In the genomic region with DNA sequence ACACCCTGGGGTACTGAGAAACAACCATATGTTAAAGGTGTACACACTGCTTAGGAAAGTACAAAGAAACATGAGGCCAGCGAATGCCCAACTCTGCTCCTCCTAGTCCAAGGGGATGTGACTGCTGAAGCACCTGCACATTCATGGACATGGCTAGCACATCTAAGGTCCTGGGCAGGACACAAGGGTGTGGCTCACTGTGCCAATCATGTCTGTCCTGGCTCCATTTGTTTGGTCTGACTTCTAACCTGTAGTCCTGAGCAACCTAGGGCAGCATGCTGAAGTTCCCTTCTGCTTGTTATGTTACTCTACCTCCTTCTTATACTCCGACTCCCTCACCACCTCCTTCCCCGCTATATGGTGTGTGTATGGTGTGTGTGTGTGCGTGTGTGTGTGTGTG, we compare ENCODE assay signal across 24 mouse cellular contexts. TPM values are rescaled to one million over a fixed set of nuclear protein-coding genes. Genes with fewer than 3 reads are reported as not detected.
A peak's percentile ranks its signal among the peaks of the same experiment; 100 is the strongest.
DNase-seq lines count a peak whose midpoint lies in the region; ATAC-seq and TF ChIP-seq lines count a peak whose summit lies in the region.
"Had no signal": no experiment of that assay in that cellular context is flagged by ENCODE, and none has a peak within 500 bp of the region (broad histone marks: within the 10 kb centered on the region; RNA-seq: fewer than 3 reads in every experiment).

No protein-coding gene starts in this region.

- 77% methylated on average over 4 of the region's 4 CpGs for WGBS in liver, embryonic 14.5 days (ENCODE audit: insufficient replicate concordance)
- 89% methylated on average over 4 of the region's 4 CpGs for WGBS in liver, embryonic 11.5 days
- 81% methylated on average over 4 of the region's 4 CpGs for WGBS in liver, postnatal 0 days (ENCODE audit: insufficient replicate concordance)

- TF ChIP-seq CTCF in liver, embryonic 14.5 days (IDR thresholded peaks at IDR 0.05; ENCODE audit: low read depth): no peak
- no peak for TF ChIP-seq CTCF in liver, postnatal 0 days (IDR thresholded peaks at IDR 0.05; ENCODE audit: low read depth)

- no peaks in the 10 kb centered on the region for H3K9me3 ChIP-seq in liver, embryonic 14.5 days (ENCODE audit: control insufficient read depth, low read length)
- no peaks in the 10 kb centered on the region for H3K9me3 ChIP-seq in liver, embryonic 11.5 days (ENCODE audit: control insufficient read depth, low read length)
- no peaks in the 10 kb centered on the region for H3K9me3 ChIP-seq in liver, postnatal 0 days (ENCODE audit: low read length)
- H3K9me3 ChIP-seq: embryonic facial prominence, embryonic 10.5 days; embryonic facial prominence, embryonic 12.5 days had no signal

- H3K4me2 ChIP-seq in liver, embryonic 14.5 days (ENCODE audit: low read depth): no peak overlapping the region
- H3K4me2 ChIP-seq in liver, embryonic 11.5 days: no peak overlapping the region
- no peak overlapping the region for H3K4me2 ChIP-seq in liver, postnatal 0 days (ENCODE audit: low read depth, low read length)
- H3K4me2 ChIP-seq: embryonic facial prominence, embryonic 12.5 days had no signal

- no peaks in the 10 kb centered on the region for H3K36me3 ChIP-seq in liver, embryonic 14.5 days (replicated peaks; ENCODE audit: control insufficient read depth, insufficient read depth, low read depth)
- no peaks in the 10 kb centered on the region for H3K36me3 ChIP-seq in liver, embryonic 11.5 days (ENCODE audit: control insufficient read depth, insufficient read depth, low read length)
- H3K36me3 ChIP-seq in liver, postnatal 0 days (replicated peaks; ENCODE audit: insufficient read depth, low read length): no peaks in the 10 kb centered on the region
- H3K36me3 ChIP-seq: embryonic facial prominence, embryonic 10.5 days; embryonic facial prominence, embryonic 12.5 days had no signal

- H3K27ac ChIP-seq in liver, embryonic 14.5 days: no peak overlapping the region
- no peak overlapping the region for H3K27ac ChIP-seq in liver, embryonic 11.5 days (ENCODE audit: low read depth, low read length)
- no peak overlapping the region for H3K27ac ChIP-seq in liver, postnatal 0 days (ENCODE audit: low read depth)
- H3K27ac ChIP-seq: embryonic facial prominence, embryonic 10.5 days; embryonic facial prominence, embryonic 12.5 days had no signal

- H3K9ac ChIP-seq in liver, embryonic 14.5 days (replicated peaks): no peak overlapping the region
- no peak overlapping the region for H3K9ac ChIP-seq in liver, embryonic 11.5 days (ENCODE audit: low read depth, low read length)
- H3K9ac ChIP-seq in liver, postnatal 0 days (replicated peaks): no peak overlapping the region
- H3K9ac ChIP-seq: embryonic facial prominence, embryonic 12.5 days had no signal

- ATAC-seq in liver, embryonic 14.5 days (ENCODE audit: insufficient read depth): peak; percentile 60
- no peak; the same call in 1 of the 2 replicates for ATAC-seq in liver, embryonic 11.5 days (replicated peaks; ENCODE audit: low FRiP score)
- ATAC-seq in erythroblast, adult 5-6 weeks (replicated peaks; ENCODE audit: low FRiP score, poor library complexity, severe bottlenecking): peak; percentile 74
- peak; percentile 88 for ATAC-seq in erythroid progenitor cell, adult 5-6 weeks (replicated peaks; ENCODE audit: low FRiP score, poor library complexity, severe bottlenecking)
- ATAC-seq in liver, postnatal 0 days: peak; percentile 70
- ATAC-seq in activated CD4-positive, CD25-positive, alpha-beta regulatory T cell, adult 4 months: no peak
- ATAC-seq: forebrain, embryonic 14.5 days; forebrain, embryonic 16.5 days had no signal

- peaks cover 3 to 9% of the 10 kb centered on the region in 2 experiments for H3K4me1 ChIP-seq in liver, embryonic 14.5 days (replicated peaks; ENCODE audit: control insufficient read depth in 2 of 2, insufficient read depth in 2 of 2, low read length in 1 of 2)
- H3K4me1 ChIP-seq in liver, embryonic 11.5 days (replicated peaks; ENCODE audit: control insufficient read depth, insufficient read depth, low read length): no peaks in the 10 kb centered on the region
- H3K4me1 ChIP-seq in liver, postnatal 0 days (ENCODE audit: insufficient read depth): peaks cover 3% of the 10 kb centered on the region; the same call in 1 of the 2 replicates
- H3K4me1 ChIP-seq: embryonic facial prominence, embryonic 10.5 days; embryonic facial prominence, embryonic 12.5 days had no signal

- no peak for DNase-seq in liver, embryonic 14.5 days (ENCODE audit: low read depth in 3 of 3, low spot score in 3 of 3)
- no peak for DNase-seq in liver, embryonic 11.5 days (ENCODE audit: low spot score)
- no peak for DNase-seq in liver, postnatal 0 days
- no peak for DNase-seq in thymus, postnatal 10 days (ENCODE audit: low spot score in 2 of 2)
- DNase-seq: adrenal gland, adult 8-10 months; adrenal gland, postnatal 14 days; adrenal gland, postnatal 36 days; cerebellum, adult 11-12 months; cerebellum, adult 2 months; cerebellum, adult 9-10 months; cerebellum, postnatal 10 days; cerebellum, postnatal 25 days had no signal

- no peak overlapping the region for H3K4me3 ChIP-seq in liver, embryonic 14.5 days (ENCODE audit: insufficient read depth in 1 of 2, low read depth in 2 of 2, low read length in 2 of 2)
- no peak overlapping the region for H3K4me3 ChIP-seq in liver, embryonic 11.5 days (ENCODE audit: low read depth, low read length)
- no peak overlapping the region for H3K4me3 ChIP-seq in liver, postnatal 0 days (ENCODE audit: low read depth, low read length)
- H3K4me3 ChIP-seq: embryonic facial prominence, embryonic 10.5 days; embryonic facial prominence, embryonic 12.5 days; erythroblast, embryonic 14.5 days had no signal

- H3K27me3 ChIP-seq in liver, embryonic 14.5 days (ENCODE audit: control insufficient read depth, insufficient read depth, low read length): peaks cover 4% of the 10 kb centered on the region; the same call in 1 of the 2 replicates
- no peaks in the 10 kb centered on the region for H3K27me3 ChIP-seq in liver, embryonic 11.5 days (replicated peaks; ENCODE audit: control insufficient read depth, insufficient read depth, low read length)
- H3K27me3 ChIP-seq in liver, postnatal 0 days (ENCODE audit: insufficient read depth, low read length): no peaks in the 10 kb centered on the region
- H3K27me3 ChIP-seq: embryonic facial prominence, embryonic 12.5 days had no signal

- no peak for TF ChIP-seq EP300 in liver, embryonic 14.5 days (IDR thresholded peaks at IDR 0.05; ENCODE audit: low read depth)
- no peak for TF ChIP-seq EP300 in liver, postnatal 0 days (IDR thresholded peaks at IDR 0.05; ENCODE audit: low read depth)

RNA-seq across cellular contexts. Expression of a gene that starts 15.9 kb away (rescaled TPM):
- polyA plus RNA-seq in liver, embryonic 14.5 days (2012; rRNA removed): 0.11 and 0.34 TPM in 2 replicates
- polyA plus RNA-seq in liver, embryonic 14.5 days (2014; fragmentation: Nextera tagmentation; extraction: Ambion mirVana): not detected in 2 replicates
- 0.62 and 1.3 TPM in 2 replicates for polyA plus RNA-seq in liver, embryonic 11.5 days (2014; fragmentation: Nextera tagmentation; extraction: Ambion mirVana)
- total RNA-seq in erythroblast, adult 5-6 weeks (2015; ENCODE audit: low replicate concordance): not detected in 2 replicates
- total RNA-seq in erythroblast, adult 5-6 weeks (2017; ENCODE audit: low replicate concordance): 0.77 TPM in 1 of 2 replicates, not detected in the other
- not detected in 2 replicates for total RNA-seq in erythroid progenitor cell, adult 5-6 weeks (2015; ENCODE audit: low replicate concordance)
- not detected in 2 replicates for total RNA-seq in erythroid progenitor cell, adult 5-6 weeks (2017; ENCODE audit: low replicate concordance)
- polyA plus RNA-seq in liver, postnatal 0 days (2015; fragmentation: Nextera tagmentation; extraction: Ambion mirVana): 0.31 TPM in 1 of 2 replicates, not detected in the other
- polyA plus RNA-seq in activated CD4-positive, CD25-positive, alpha-beta regulatory T cell, adult 4 months (2017; shearing (Covaris generic)): under 1 TPM in 1 of 2 experiments, not detected in 1; 0.69 TPM
- total RNA-seq: adrenal gland, postnatal 14 days; MEL had no signal
- polyA plus RNA-seq: embryonic facial prominence, embryonic 10.5 days; embryonic facial prominence, embryonic 12.5 days; erythroblast, embryonic 14.5 days; forebrain, embryonic 11.5 days had no signal

RNA-seq across cellular contexts. Expression of a gene that starts 22.6 kb away (rescaled TPM):
- polyA plus RNA-seq in liver, embryonic 14.5 days (2012; rRNA removed): 0.11 and 0.12 TPM in 2 replicates
- polyA plus RNA-seq in liver, embryonic 14.5 days (2014; fragmentation: Nextera tagmentation; extraction: Ambion mirVana): 0.33 and 0.34 TPM in 2 replicates
- polyA plus RNA-seq in liver, embryonic 11.5 days (2014; fragmentation: Nextera tagmentation; extraction: Ambion mirVana): 0.53 and 0.78 TPM in 2 replicates
- 0.63 TPM in 1 of 2 replicates, not detected in the other for total RNA-seq in erythroblast, adult 5-6 weeks (2015; ENCODE audit: low replicate concordance)
- 0.77 and 2.4 TPM in 2 replicates for total RNA-seq in erythroblast, adult 5-6 weeks (2017; ENCODE audit: low replicate concordance)
- total RNA-seq in erythroid progenitor cell, adult 5-6 weeks (2015; ENCODE audit: low replicate concordance): 7.5 TPM in 1 of 2 replicates, not detected in the other
- total RNA-seq in erythroid progenitor cell, adult 5-6 weeks (2017; ENCODE audit: low replicate concordance): 0.13 and 0.38 TPM in 2 replicates
- polyA plus RNA-seq in liver, postnatal 0 days (2015; fragmentation: Nextera tagmentation; extraction: Ambion mirVana): 0.47 and 0.79 TPM in 2 replicates
- polyA plus RNA-seq in activated CD4-positive, CD25-positive, alpha-beta regulatory T cell, adult 4 months (2017; shearing (Covaris generic)): not detected
- total RNA-seq: MEL had no signal

RNA-seq across cellular contexts. Expression of a gene that starts 43.8 kb away (rescaled TPM):
- 38.5 and 39.8 TPM in 2 replicates for polyA plus RNA-seq in liver, embryonic 14.5 days (2012; rRNA removed)
- 44.3 and 48.9 TPM in 2 replicates for polyA plus RNA-seq in liver, embryonic 14.5 days (2014; fragmentation: Nextera tagmentation; extraction: Ambion mirVana)
- polyA plus RNA-seq in liver, embryonic 11.5 days (2014; fragmentation: Nextera tagmentation; extraction: Ambion mirVana): 82.2 and 82.9 TPM in 2 replicates
- total RNA-seq in erythroblast, adult 5-6 weeks (2015; ENCODE audit: low replicate concordance): 4.4 and 10.7 TPM in 2 replicates
- total RNA-seq in erythroblast, adult 5-6 weeks (2017; ENCODE audit: low replicate concordance): 27.3 and 54.5 TPM in 2 replicates
- 27.8 and 34.8 TPM in 2 replicates for total RNA-seq in erythroid progenitor cell, adult 5-6 weeks (2015; ENCODE audit: low replicate concordance)
- total RNA-seq in erythroid progenitor cell, adult 5-6 weeks (2017; ENCODE audit: low replicate concordance): 42.1 and 47.1 TPM in 2 replicates
- 65.6 and 66.1 TPM in 2 replicates for polyA plus RNA-seq in liver, postnatal 0 days (2015; fragmentation: Nextera tagmentation; extraction: Ambion mirVana)
- polyA plus RNA-seq in activated CD4-positive, CD25-positive, alpha-beta regulatory T cell, adult 4 months (2017; shearing (Covaris generic)): 10 to 100 TPM; 34.1 to 40.2 TPM

RNA-seq across cellular contexts. Expression of a gene that starts 43.8 kb away (rescaled TPM):
- polyA plus RNA-seq in liver, embryonic 14.5 days (2012; rRNA removed): 20.4 and 23.7 TPM in 2 replicates
- polyA plus RNA-seq in liver, embryonic 14.5 days (2014; fragmentation: Nextera tagmentation; extraction: Ambion mirVana): 38.4 and 46.3 TPM in 2 replicates
- polyA plus RNA-seq in liver, embryonic 11.5 days (2014; fragmentation: Nextera tagmentation; extraction: Ambion mirVana): 94.8 and 99.5 TPM in 2 replicates
- total RNA-seq in erythroblast, adult 5-6 weeks (2015; ENCODE audit: low replicate concordance): 16.7 and 30.3 TPM in 2 replicates
- total RNA-seq in erythroblast, adult 5-6 weeks (2017; ENCODE audit: low replicate concordance): 27.0 and 27.2 TPM in 2 replicates
- total RNA-seq in erythroid progenitor cell, adult 5-6 weeks (2015; ENCODE audit: low replicate concordance): 27.4 and 66.7 TPM in 2 replicates
- 36.8 and 46.6 TPM in 2 replicates for total RNA-seq in erythroid progenitor cell, adult 5-6 weeks (2017; ENCODE audit: low replicate concordance)
- polyA plus RNA-seq in liver, postnatal 0 days (2015; fragmentation: Nextera tagmentation; extraction: Ambion mirVana): 36.5 and 39.4 TPM in 2 replicates
- 100 to 1,000 TPM in 1 of 2 experiments, 10 to 100 TPM in 1; 93.7 to 120 TPM for polyA plus RNA-seq in activated CD4-positive, CD25-positive, alpha-beta regulatory T cell, adult 4 months (2017; shearing (Covaris generic))

RNA-seq across cellular contexts. Expression of a gene that starts 49.0 kb away (rescaled TPM):
- polyA plus RNA-seq in liver, embryonic 14.5 days (2012; rRNA removed): 0.17 and 0.19 TPM in 2 replicates
- 0.22 and 0.45 TPM in 2 replicates for polyA plus RNA-seq in liver, embryonic 14.5 days (2014; fragmentation: Nextera tagmentation; extraction: Ambion mirVana)
- not detected in 2 replicates for polyA plus RNA-seq in liver, embryonic 11.5 days (2014; fragmentation: Nextera tagmentation; extraction: Ambion mirVana)
- total RNA-seq in erythroblast, adult 5-6 weeks (2015; ENCODE audit: low replicate concordance): 1.0 and 2.5 TPM in 2 replicates
- total RNA-seq in erythroblast, adult 5-6 weeks (2017; ENCODE audit: low replicate concordance): 0.68 and 1.4 TPM in 2 replicates
- total RNA-seq in erythroid progenitor cell, adult 5-6 weeks (2015; ENCODE audit: low replicate concordance): 0.72 TPM in 1 of 2 replicates, not detected in the other
- 2.3 TPM in 1 of 2 replicates, not detected in the other for total RNA-seq in erythroid progenitor cell, adult 5-6 weeks (2017; ENCODE audit: low replicate concordance)
- polyA plus RNA-seq in liver, postnatal 0 days (2015; fragmentation: Nextera tagmentation; extraction: Ambion mirVana): 0.07 and 0.28 TPM in 2 replicates
- under 1 TPM in 1 of 2 experiments, not detected in 1; 0.34 TPM for polyA plus RNA-seq in activated CD4-positive, CD25-positive, alpha-beta regulatory T cell, adult 4 months (2017; shearing (Covaris generic))
- total RNA-seq: adrenal gland, postnatal 36 days; MEL had no signal
- polyA plus RNA-seq: C2C12; embryonic facial prominence, embryonic 10.5 days; embryonic facial prominence, embryonic 12.5 days; embryonic facial prominence, embryonic 14.5 days; forebrain, embryonic 11.5 days; forebrain, embryonic 14.5 days; forebrain, embryonic 16.5 days had no signal

Comparison
In these comparisons a context has a peak if more than half of its experiments do, and no peak if none do; other contexts are left out.
1. ATAC-seq: peak in liver, embryonic 14.5 days (single experiment), erythroblast, adult 5-6 weeks (single experiment), erythroid progenitor cell, adult 5-6 weeks (single experiment) and liver, postnatal 0 days (single experiment); none in liver, embryonic 11.5 days (single experiment) and activated CD4-positive, CD25-positive, alpha-beta regulatory T cell, adult 4 months (single experiment).